Mouse (Mus musculus) CH12.LX (cell line): ENCODE data around the gene Ctsj.

Experiments
- CTCF ChIP-seq, 2 experiments: IDR thresholded peaks in 1 of 2; conservative IDR thresholded peaks in 1 of 2; 2 replicates each; pipeline ENCODE4 v1.5.1; 2011 to 2012; ENCODE audit warnings: low read depth in 2 of 2, low read length in 2 of 2, improper control_type of control experiment in 1 of 2, inconsistent platforms in 1 of 2, mild to moderate bottlenecking in 1 of 2, moderate library complexity in 1 of 2
- ELF1 ChIP-seq: IDR thresholded peaks from 2 replicates; pipeline ENCODE4 v1.6.1; 2014; ENCODE audit warnings: low read depth, mild to moderate bottlenecking, inconsistent platforms, low read length, improper control_type of control experiment
- JUN ChIP-seq: IDR thresholded peaks from 2 replicates; pipeline ENCODE4 v1.6.1; 2011; ENCODE audit warnings: low read depth, mild to moderate bottlenecking, low read length, improper control_type of control experiment, moderate library complexity; ENCODE audit not compliant: insufficient read depth
- MAX ChIP-seq: IDR thresholded peaks from 2 replicates; pipeline ENCODE4 v1.6.1; 2011; ENCODE audit warnings: low read length, improper control_type of control experiment
- POLR2A ChIP-seq: IDR thresholded peaks from 2 replicates; pipeline ENCODE4 v1.6.1; 2011; ENCODE audit warnings: low read depth, mild to moderate bottlenecking, improper control_type of control experiment, low read length
- TBP ChIP-seq: conservative IDR thresholded peaks from 2 replicates; pipeline ENCODE4 v1.6.1; 2011; ENCODE audit warnings: low read depth, low read length, improper control_type of control experiment
- USF2 ChIP-seq: conservative IDR thresholded peaks from 2 replicates; pipeline ENCODE4 v1.6.1; 2011; ENCODE audit warnings: low read depth, low read length, improper control_type of control experiment
- ZC3H11A ChIP-seq: IDR thresholded peaks from 2 replicates; pipeline ENCODE4 v1.6.1; 2012; ENCODE audit warnings: low read depth, mild to moderate bottlenecking, inconsistent platforms, low read length, improper control_type of control experiment

GRCm38 (mm10) chr13:60997600-60997999 is 8.2 kb downstream of the Ctsj start:
- no peak for TF ChIP-seq MAX
- TF ChIP-seq POLR2A = no peak
- no peak for TF ChIP-seq TBP
- TF ChIP-seq ZC3H11A = no peak
- no peak for TF ChIP-seq ELF1
- TF ChIP-seq JUN = no peak
- no peak for TF ChIP-seq CTCF (conservative IDR thresholded peaks at IDR 0.05 in 1 of 2, IDR thresholded peaks at IDR 0.05 in 1 of 2; ENCODE audit: low read depth in 2 of 2, low read length in 2 of 2)
- TF ChIP-seq USF2 = no peak
